Mouse (Mus musculus): ENCODE measurements around the gene Hmga1b. TPM values are rescaled to one million over a fixed set of nuclear protein-coding genes. Genes with fewer than 3 reads are reported as not detected.
"Not testable (repeated sequence)": the region's sequence is repeated elsewhere in the genome, so short reads cannot be mapped to it uniquely, and the experiment has no call there.

Hmga1b gene
- total RNA-seq (2015; ENCODE audit: low replicate concordance) (7.1 and 52.7 TPM in 2 replicates), total RNA-seq (2017; ENCODE audit: low replicate concordance) (0.77 and 7.7 TPM in 2 replicates)

- ATAC-seq (replicated peaks; ENCODE audit: low FRiP score, poor library complexity, severe bottlenecking), result not testable (repeated sequence)
Measured at GRCm38 (mm10) chr11:120762672-120763041, at the start of gene Hmga1b. Gene Hmga1b, plus strand, starts transcription at chr11:120762794.

- ATAC-seq (replicated peaks; ENCODE audit: low FRiP score, poor library complexity, severe bottlenecking), result peak; percentile 90
Measured at GRCm38 (mm10) chr11:120713580-120714518, 48.7 kb upstream of the Hmga1b start, which contains the start of the genes Cenpx and Lrrc45. Gene Cenpx, minus strand, starts transcription at chr11:120713738. Gene Lrrc45, plus strand, starts transcription at chr11:120713925.

GRCm38 (mm10) chr11:120714546-120714945 is 48.0 kb upstream of the Hmga1b start:
- ATAC-seq (replicated peaks; ENCODE audit: low FRiP score, poor library complexity, severe bottlenecking), result no peak

GRCm38 (mm10) chr11:120715131-120715530 is 47.5 kb upstream of the Hmga1b start:
- no peak for ATAC-seq (replicated peaks; ENCODE audit: low FRiP score, poor library complexity, severe bottlenecking)

GRCm38 (mm10) chr11:120719242-120719641 is 43.4 kb upstream of the Hmga1b start:
- ATAC-seq (replicated peaks; ENCODE audit: low FRiP score, poor library complexity, severe bottlenecking), result no peak

GRCm38 (mm10) chr11:120719841-120720376 is 42.7 kb upstream of the Hmga1b start:
- no peak for ATAC-seq (replicated peaks; ENCODE audit: low FRiP score, poor library complexity, severe bottlenecking)

GRCm38 (mm10) chr11:120720450-120720849 is 42.1 kb upstream of the Hmga1b start:
- peak; percentile 54; the same call in 1 of the 2 replicates for ATAC-seq (replicated peaks; ENCODE audit: low FRiP score, poor library complexity, severe bottlenecking)

- no peak for ATAC-seq (replicated peaks; ENCODE audit: low FRiP score, poor library complexity, severe bottlenecking)
Measured at GRCm38 (mm10) chr11:120721124-120722066, 41.2 kb upstream of the Hmga1b start, which contains the start of gene Rac3. Gene Rac3, plus strand, starts transcription at chr11:120721470.

- no peak for ATAC-seq (replicated peaks; ENCODE audit: low FRiP score, poor library complexity, severe bottlenecking)
Measured at GRCm38 (mm10) chr11:120722067-120722630, 40.4 kb upstream of the Hmga1b start.

- ATAC-seq (replicated peaks; ENCODE audit: low FRiP score, poor library complexity, severe bottlenecking), result no peak
Measured at GRCm38 (mm10) chr11:120722761-120723382, 39.7 kb upstream of the Hmga1b start.

GRCm38 (mm10) chr11:120723509-120723908 is 39.1 kb upstream of the Hmga1b start:
- ATAC-seq (replicated peaks; ENCODE audit: low FRiP score, poor library complexity, severe bottlenecking), result no peak

- peak; percentile 8; the same call in 1 of the 2 replicates for ATAC-seq (replicated peaks; ENCODE audit: low FRiP score, poor library complexity, severe bottlenecking)
Measured at GRCm38 (mm10) chr11:120726243-120727168, 36.1 kb upstream of the Hmga1b start.

GRCm38 (mm10) chr11:120727169-120727527 is 35.4 kb upstream of the Hmga1b start, which contains the start of gene Dcxr:
Gene Dcxr, minus strand, starts transcription at chr11:120727281.
- ATAC-seq (replicated peaks; ENCODE audit: low FRiP score, poor library complexity, severe bottlenecking), result peak; percentile 68

- no peak for ATAC-seq (replicated peaks; ENCODE audit: low FRiP score, poor library complexity, severe bottlenecking)
Measured at GRCm38 (mm10) chr11:120727564-120727963, 35.0 kb upstream of the Hmga1b start.

GRCm38 (mm10) chr11:120728530-120729240 is 33.9 kb upstream of the Hmga1b start:
- ATAC-seq (replicated peaks; ENCODE audit: low FRiP score, poor library complexity, severe bottlenecking), result no peak

- not testable (repeated sequence) for ATAC-seq (replicated peaks; ENCODE audit: low FRiP score, poor library complexity, severe bottlenecking)
Measured at GRCm38 (mm10) chr11:120729432-120730050, 33.1 kb upstream of the Hmga1b start.

Measured in erythroblast, adult 5-6 weeks (primary cell).